Mouse (Mus musculus): ENCODE results near the gene Bbs9. TPM values are rescaled to one million over a fixed set of nuclear protein-coding genes. Genes with fewer than 3 reads are reported as not detected.

Gene Bbs9
- total and polyA plus RNA-seq, 3 experiments = 6.3 to 12.4 (median 11.9) TPM

DNA sequence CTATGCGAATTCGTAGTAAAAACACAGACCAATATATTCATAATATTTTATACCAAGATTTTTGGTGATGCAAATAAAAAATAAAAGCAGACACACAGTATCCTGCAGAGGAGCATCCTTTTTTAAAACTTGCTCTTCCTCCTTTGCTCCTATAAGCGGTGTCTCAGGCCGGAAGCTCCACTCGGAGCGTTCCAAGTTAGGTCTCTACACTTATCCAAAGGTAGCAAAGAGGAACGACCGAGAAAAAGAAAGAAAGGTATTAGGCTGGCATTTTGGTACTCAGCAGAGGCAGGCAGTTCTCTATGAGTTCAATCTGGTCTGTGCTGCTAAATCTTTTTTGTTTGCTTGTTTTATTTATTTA lies 6.6 kb upstream of the Bbs9 start:
- Histone ChIP-seq H3K27ac (no peak overlapping the region), H3K4me1 (ENCODE audit: control insufficient read depth, insufficient read depth, low read length) (peaks cover 2% of the 10 kb centered on the region), H3K79me2 (replicated peaks; ENCODE audit: control insufficient read depth, insufficient read depth, low read length) (peaks cover 9% of the 10 kb centered on the region), H3K9ac (ENCODE audit: low read depth, low read length) (no peak overlapping the region), H3K36me3 (ENCODE audit: control insufficient read depth, insufficient read depth, low read length) (no peaks in the 10 kb centered on the region), H3K4me3 (no peak overlapping the region), H3K27me3 (ENCODE audit: control insufficient read depth, insufficient read depth, low read length) (no peaks in the 10 kb centered on the region)
- intact Hi-C loops (cut with DNase I) = no loop called here
- WGBS = 72% methylated on average over 8 of the region's 8 CpGs
- TF ChIP-seq CTCF (IDR thresholded peaks at IDR 0.05) = no peak
- no peak for DNase-seq

DNA sequence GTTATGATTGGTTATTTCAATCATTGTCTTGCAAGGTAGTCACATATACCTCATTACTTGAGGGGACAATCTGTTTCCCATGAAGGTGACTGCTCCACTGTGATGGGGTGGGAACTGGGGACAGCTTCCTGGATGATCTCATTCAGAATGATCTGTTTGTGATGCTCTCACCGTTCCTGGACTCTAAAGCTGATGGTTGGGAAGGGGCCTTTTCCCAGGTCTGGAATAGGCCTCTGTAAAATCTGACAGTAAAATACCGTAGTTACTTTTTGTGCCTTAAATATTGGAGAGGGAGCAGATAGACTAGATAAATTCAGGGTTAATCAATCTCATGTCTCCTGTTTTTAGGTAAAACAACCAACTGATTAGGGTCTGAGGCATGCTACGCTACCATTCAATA lies 5.9 kb upstream of the Bbs9 start, which contains the start of gene Rp9:
Rp9 (minus strand) TSS at position 101 of the 400 bp plus-strand sequence.
- intact Hi-C loops (cut with DNase I) = no loop called here
- Histone ChIP-seq H3K4me1 (ENCODE audit: control insufficient read depth, insufficient read depth, low read length) (peaks cover 2% of the 10 kb centered on the region), H3K79me2 (replicated peaks; ENCODE audit: control insufficient read depth, insufficient read depth, low read length) (peaks cover 6% of the 10 kb centered on the region), H3K27me3 (ENCODE audit: control insufficient read depth, insufficient read depth, low read length) (no peaks in the 10 kb centered on the region), H3K9ac (ENCODE audit: low read depth, low read length) (peak within 1 kb of the TSS; percentile 39; the same call in 1 of the 2 replicates), H3K27ac (peak within 1 kb of the TSS; percentile 83), H3K4me3 (peak within 1 kb of the TSS; percentile 91), H3K36me3 (ENCODE audit: control insufficient read depth, insufficient read depth, low read length) (no peaks in the 10 kb centered on the region)
- WGBS = 79% methylated on average over 3 of the region's 3 CpGs
- TF ChIP-seq EP300 (IDR thresholded peaks at IDR 0.05; ENCODE audit: insufficient read depth, low read depth, low read length) (no peak), POLR2A (IDR thresholded peaks at IDR 0.05; ENCODE audit: insufficient read depth, low read depth, low read length) (no peak), CTCF (IDR thresholded peaks at IDR 0.05) (no peak)
- DNase-seq = no peak

DNA sequence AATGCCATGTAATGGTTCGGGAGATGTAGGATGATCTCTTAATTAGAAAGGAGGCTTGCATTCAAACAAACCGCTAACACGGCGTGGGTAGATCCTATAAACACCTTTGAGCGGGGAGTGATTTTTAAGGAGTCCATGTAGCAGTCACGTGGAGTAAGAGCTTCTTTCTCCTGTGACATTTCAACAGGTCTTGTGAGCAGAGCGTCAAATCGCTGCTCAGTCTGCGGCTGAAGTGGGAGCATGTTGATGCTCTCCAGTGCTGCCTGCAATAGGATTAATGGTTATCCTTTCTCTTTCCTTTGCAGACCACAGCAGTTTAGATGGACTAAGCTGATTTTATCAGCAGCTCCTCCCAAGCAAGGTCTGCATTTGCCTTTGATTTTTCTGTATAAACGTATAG lies 750 bp downstream of the Bbs9 start:
- DNase-seq = no peak
- TF ChIP-seq EP300 (IDR thresholded peaks at IDR 0.05; ENCODE audit: insufficient read depth, low read depth, low read length) = no peak
- TF ChIP-seq CTCF (IDR thresholded peaks at IDR 0.05) = no peak
- TF ChIP-seq POLR2A (IDR thresholded peaks at IDR 0.05; ENCODE audit: insufficient read depth, low read depth, low read length) = no peak
- 5% methylated on average over 10 of the region's 10 CpGs for WGBS

DNA sequence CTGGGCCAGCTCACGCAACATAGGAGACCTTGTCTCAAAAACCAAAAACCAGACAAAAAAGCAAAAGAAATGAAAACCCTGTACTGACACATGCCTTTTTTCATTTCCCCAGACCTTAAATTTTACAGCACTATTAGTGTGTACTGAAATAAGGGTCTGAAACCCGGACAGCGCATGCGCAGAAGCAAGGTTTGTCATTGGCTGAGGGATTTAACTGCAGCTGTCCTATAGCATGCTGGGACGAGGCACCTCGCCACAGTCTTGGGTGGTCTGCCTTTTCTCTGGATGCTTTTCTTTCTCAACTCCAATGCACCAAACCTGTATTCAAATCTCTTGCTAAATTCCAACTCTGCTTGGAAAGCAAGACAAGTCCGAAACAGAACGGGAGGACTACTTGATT lies 3.4 kb downstream of the Bbs9 start:
- intact Hi-C loops (cut with DNase I) = no loop called here
- no peak overlapping the region for H3K4me3 ChIP-seq
- no peaks in the 10 kb centered on the region; the same call in 1 of the 2 replicates for H3K4me1 ChIP-seq (ENCODE audit: control insufficient read depth, insufficient read depth, low read length)
- no peak overlapping the region for H3K27ac ChIP-seq
- H3K36me3 ChIP-seq (ENCODE audit: control insufficient read depth, insufficient read depth, low read length) = no peaks in the 10 kb centered on the region
- DNase-seq = no peak
- no peak overlapping the region for H3K9ac ChIP-seq (ENCODE audit: low read depth, low read length)
- H3K27me3 ChIP-seq (ENCODE audit: control insufficient read depth, insufficient read depth, low read length) = no peaks in the 10 kb centered on the region
- no peaks in the 10 kb centered on the region for H3K79me2 ChIP-seq (replicated peaks; ENCODE audit: control insufficient read depth, insufficient read depth, low read length)
- TF ChIP-seq EP300 (IDR thresholded peaks at IDR 0.05; ENCODE audit: insufficient read depth, low read depth, low read length) = no peak
- TF ChIP-seq POLR2A (IDR thresholded peaks at IDR 0.05; ENCODE audit: insufficient read depth, low read depth, low read length) = no peak
- no peak for TF ChIP-seq CTCF (IDR thresholded peaks at IDR 0.05)
- WGBS = 90% methylated on average over 8 of the region's 8 CpGs

More for the DNA sequence above, 750 bp downstream of the Bbs9 start:
- intact Hi-C loops (cut with DNase I) = no loop called here
- H3K27ac ChIP-seq = peak overlapping the region; percentile 78
- no peaks in the 10 kb centered on the region for H3K79me2 ChIP-seq (replicated peaks; ENCODE audit: control insufficient read depth, insufficient read depth, low read length)
- H3K36me3 ChIP-seq (ENCODE audit: control insufficient read depth, insufficient read depth, low read length) = no peaks in the 10 kb centered on the region
- peak overlapping the region; percentile 55 for H3K9ac ChIP-seq (ENCODE audit: low read depth, low read length)
- peak overlapping the region; percentile 55 for H3K4me3 ChIP-seq
- no peaks in the 10 kb centered on the region for H3K27me3 ChIP-seq (ENCODE audit: control insufficient read depth, insufficient read depth, low read length)
- no peaks in the 10 kb centered on the region; the same call in 1 of the 2 replicates for H3K4me1 ChIP-seq (ENCODE audit: control insufficient read depth, insufficient read depth, low read length)

DNA sequence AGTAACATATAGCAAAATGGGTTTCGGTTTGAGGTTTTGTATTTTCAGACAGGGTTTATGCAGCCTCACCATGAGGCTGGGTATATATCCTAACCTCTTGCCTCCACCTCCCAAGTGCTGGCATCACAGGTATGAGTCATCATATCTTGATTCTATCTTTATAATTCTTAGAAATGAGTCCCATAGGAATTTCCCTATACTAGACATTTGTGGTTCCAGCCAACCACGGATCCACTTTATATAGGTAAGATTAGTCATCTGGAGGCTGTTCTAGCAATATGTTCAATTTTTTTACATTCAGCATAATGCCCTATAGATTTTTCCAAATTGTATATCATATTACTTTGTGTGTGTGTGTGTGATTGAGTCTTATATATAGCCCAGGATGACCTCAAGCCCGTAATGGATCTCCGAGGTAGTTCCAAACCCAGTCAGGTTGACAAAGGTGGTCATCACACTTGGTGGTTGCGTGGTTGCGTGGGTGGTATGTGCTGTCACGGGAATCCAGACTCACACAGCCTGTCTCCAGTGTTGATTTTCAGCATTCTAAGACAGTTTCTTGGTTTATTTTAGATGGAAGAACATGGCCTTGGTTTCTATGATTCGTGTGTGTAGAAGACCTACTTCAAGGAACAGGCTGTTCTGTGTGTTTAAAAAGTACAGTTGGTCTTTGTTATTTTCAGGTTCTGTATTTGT lies 8.5 kb downstream of the Bbs9 start:
- no peak for TF ChIP-seq EP300 (IDR thresholded peaks at IDR 0.05; ENCODE audit: insufficient read depth, low read depth, low read length)
- no peak for TF ChIP-seq POLR2A (IDR thresholded peaks at IDR 0.05; ENCODE audit: insufficient read depth, low read depth, low read length)
- TF ChIP-seq CTCF (IDR thresholded peaks at IDR 0.05) = no peak
- Histone ChIP-seq H3K27ac (no peak overlapping the region), H3K4me1 (ENCODE audit: control insufficient read depth, insufficient read depth, low read length) (no peaks in the 10 kb centered on the region), H3K27me3 (ENCODE audit: control insufficient read depth, insufficient read depth, low read length) (no peaks in the 10 kb centered on the region), H3K9ac (ENCODE audit: low read depth, low read length) (no peak overlapping the region), H3K36me3 (ENCODE audit: control insufficient read depth, insufficient read depth, low read length) (no peaks in the 10 kb centered on the region), H3K4me3 (no peak overlapping the region), H3K79me2 (replicated peaks; ENCODE audit: control insufficient read depth, insufficient read depth, low read length) (no peaks in the 10 kb centered on the region)
- intact Hi-C loops (cut with DNase I) = no loop called here
- no peak for DNase-seq
- WGBS = 93% methylated on average over 8 of the region's 8 CpGs

DNA sequence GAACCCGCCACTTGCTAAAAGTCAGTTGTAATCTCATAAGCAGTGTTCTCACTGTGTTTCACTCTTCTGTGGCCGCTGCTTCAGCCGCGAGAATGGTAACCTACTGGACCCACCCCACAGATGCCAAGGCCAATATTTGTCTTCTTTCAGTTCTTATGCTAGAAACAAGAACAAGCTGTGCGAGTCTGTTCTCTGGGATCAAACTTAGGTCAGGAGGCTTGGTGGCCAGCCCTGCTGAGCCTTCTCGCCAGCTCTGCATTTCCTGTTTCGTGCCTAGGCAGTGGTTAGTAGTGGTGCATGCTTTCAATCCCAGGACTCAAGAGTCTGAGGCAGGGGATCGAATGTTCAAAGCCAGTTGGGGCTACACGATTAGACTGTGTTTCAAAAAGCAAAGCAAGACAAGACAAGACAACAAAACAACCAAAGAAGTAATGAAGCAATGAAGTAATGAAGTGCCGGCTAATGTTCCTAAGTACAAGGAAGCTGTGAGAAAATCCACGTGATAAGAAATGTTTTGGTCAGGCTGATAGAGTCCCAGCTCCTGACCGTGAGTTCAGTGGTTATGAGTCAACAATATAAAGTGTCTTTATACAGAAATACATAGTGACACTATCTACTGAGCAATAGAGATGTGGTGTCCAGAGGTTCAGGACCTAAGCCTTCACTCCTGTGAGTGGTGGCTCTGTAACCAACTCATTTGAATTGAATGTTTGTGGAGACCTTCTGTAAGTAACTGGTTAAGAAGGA lies 9.2 kb downstream of the Bbs9 start:
- intact Hi-C loops (cut with DNase I) = no loop called here
- Histone ChIP-seq H3K4me3 (no peak overlapping the region), H3K79me2 (replicated peaks; ENCODE audit: control insufficient read depth, insufficient read depth, low read length) (no peaks in the 10 kb centered on the region), H3K9ac (ENCODE audit: low read depth, low read length) (no peak overlapping the region), H3K27ac (no peak overlapping the region), H3K4me1 (ENCODE audit: control insufficient read depth, insufficient read depth, low read length) (no peaks in the 10 kb centered on the region), H3K27me3 (ENCODE audit: control insufficient read depth, insufficient read depth, low read length) (no peaks in the 10 kb centered on the region), H3K36me3 (ENCODE audit: control insufficient read depth, insufficient read depth, low read length) (no peaks in the 10 kb centered on the region)
- TF ChIP-seq EP300 (IDR thresholded peaks at IDR 0.05; ENCODE audit: insufficient read depth, low read depth, low read length) (no peak), CTCF (IDR thresholded peaks at IDR 0.05) (no peak), POLR2A (IDR thresholded peaks at IDR 0.05; ENCODE audit: insufficient read depth, low read depth, low read length) (no peak)
- DNase-seq = no peak
- WGBS = 73% methylated on average over 12 of the region's 12 CpGs

Measured in heart, adult 2 months (tissue).